Mouse (Mus musculus) heart, postnatal 14 days (tissue): ENCODE measurements around the gene Cenpu. TPM values are rescaled to one million over a fixed set of nuclear protein-coding genes. Genes with fewer than 3 reads are reported as not detected.

ENCODE experiments used
- DNase-seq, 2 experiments: peaks; one replicate each; pipeline ENCODE4 v3.0.0; 2021 to 2022
- intact Hi-C: fragments of 180-260 bp; cut with DNase I; formaldehyde crosslinking; loops from one replicate; pipeline ENCODE4 v1.15.1; 2025
- total RNA-seq, 2 experiments: library from RNA; stranded (reverse); gene quantifications; 2 replicates each; pipeline ENCODE4 v1.2.3; 2021

The Cenpu gene
- total RNA-seq, 2 experiments from 2014 or later = 1.3 to 1.4 TPM

- DNase-seq = peak; percentile 16 to 19
- intact Hi-C loops = no loop called here
These were observed 43.8 kb downstream of the Cenpu start for GRCm38 (mm10) chr8:46595593-46595992.

DNA sequence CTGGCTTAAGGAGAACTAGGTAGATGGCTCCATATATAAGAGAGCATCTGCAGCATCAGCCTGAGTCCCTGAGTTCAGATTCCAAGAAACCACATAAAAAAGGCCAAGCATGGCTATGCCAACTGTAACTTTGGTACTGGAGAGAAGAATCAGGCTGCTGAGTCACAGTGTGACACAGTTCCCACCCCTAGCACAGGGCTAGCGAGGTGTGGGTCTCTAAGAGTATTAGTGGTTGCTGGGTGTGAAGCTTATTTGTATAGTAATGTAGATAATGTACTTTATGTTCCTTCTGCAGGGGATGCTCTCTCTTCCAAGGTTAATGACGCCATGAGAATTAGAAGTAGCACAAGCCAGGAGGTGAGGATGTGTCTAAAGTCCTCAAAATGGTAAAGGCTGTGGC is 44.7 kb downstream of the Cenpu start:
- intact Hi-C loops = no loop called here

GRCm38 (mm10) chr8:46597411-46597810 is 45.6 kb downstream of the Cenpu start:
- no peak for DNase-seq
- intact Hi-C loops = no loop called here

More for the DNA sequence above, 44.7 kb downstream of the Cenpu start:
- DNase-seq = no peak

DNA sequence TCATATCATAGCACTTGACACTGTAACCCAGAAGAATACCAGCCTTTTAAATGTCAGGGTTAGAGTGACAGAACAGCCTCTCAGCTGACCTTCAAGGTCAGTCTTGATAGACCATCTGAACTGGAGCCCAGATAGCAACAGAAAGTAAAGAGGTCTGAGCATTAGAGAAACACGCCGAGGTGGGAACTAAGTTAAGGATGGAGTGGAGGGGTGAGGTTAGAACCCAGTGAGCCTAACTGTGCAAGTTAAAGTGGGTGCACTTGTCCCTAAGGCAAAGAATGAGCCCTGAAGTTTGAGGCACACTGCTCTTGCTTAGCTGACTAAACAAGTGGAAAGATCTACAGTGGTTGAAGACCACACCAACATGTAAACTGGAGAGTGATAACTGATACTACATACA is 46.3 kb downstream of the Cenpu start:
- DNase-seq = no peak
- intact Hi-C loops = no loop called here

DNA sequence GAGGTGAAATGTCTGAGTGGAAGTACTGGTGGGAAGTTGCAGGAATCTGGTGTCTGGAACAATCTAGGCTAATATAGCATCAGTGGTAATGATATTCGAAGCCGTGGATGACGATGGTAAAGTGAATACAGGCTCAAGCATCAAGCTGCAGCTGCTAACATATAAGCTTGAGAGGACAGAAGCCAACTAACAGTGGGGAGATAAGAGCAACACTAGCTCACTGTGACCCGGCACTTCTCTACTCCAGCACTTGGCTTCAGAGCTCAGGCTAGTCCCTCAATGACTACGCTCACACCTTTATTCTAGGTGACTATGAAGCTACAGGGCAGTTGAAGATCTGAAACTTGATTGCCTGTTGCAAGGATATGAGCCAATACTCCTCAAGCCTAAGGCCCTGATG is 46.9 kb downstream of the Cenpu start:
- intact Hi-C loops = no loop called here
- no peak for DNase-seq

- intact Hi-C loops = no loop called here
- no peak for DNase-seq
These were observed 47.6 kb downstream of the Cenpu start for GRCm38 (mm10) chr8:46599314-46599904.

DNA sequence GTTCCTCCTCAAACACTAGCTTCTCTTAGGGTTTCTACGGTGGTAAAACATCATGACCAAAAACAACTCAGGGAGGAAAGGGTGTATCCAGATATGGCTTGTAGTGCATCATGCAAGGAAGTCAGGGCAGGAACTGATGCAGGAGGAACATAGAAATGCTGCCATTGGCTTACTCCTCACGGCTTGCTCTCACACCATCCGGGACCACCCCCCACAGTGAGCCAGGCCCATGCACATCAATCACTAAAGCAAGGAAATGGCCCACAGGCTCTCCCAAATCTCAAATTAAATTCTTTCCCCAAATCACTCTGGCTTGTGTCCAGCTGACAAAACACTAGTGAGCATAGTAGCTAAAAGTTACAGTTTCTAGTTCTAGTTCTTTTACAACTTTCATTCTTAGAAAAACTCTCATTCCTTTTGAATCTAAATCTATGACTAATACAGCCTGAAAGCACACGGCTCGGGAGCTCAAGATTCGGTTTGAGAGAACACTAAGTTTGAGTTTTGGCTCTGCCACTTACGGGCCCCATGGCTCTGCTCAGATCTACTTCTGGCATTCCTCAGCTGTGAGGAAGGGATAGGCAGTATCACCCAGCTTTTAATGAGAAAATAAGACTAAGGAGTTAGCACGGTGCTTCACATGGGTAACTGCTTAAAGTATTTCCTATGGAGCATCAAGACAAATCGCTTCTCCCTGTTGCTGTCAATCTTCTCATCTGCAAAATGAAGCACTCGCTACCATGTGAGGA is 49.3 kb downstream of the Cenpu start:
- peak in 1 of 2 experiments; percentile 2 for DNase-seq
- intact Hi-C loops = no loop called here

GRCm38 (mm10) chr8:46603587-46603986 is 51.8 kb downstream of the Cenpu start:
- intact Hi-C loops = no loop called here
- no peak for DNase-seq

GRCm38 (mm10) chr8:46606930-46607329 is 55.1 kb downstream of the Cenpu start:
- intact Hi-C loops = no loop called here
- DNase-seq = no peak

- no peak for DNase-seq
These were observed 59.7 kb downstream of the Cenpu start for GRCm38 (mm10) chr8:46611557-46611956.

GRCm38 (mm10) chr8:46612913-46613312 is 61.1 kb downstream of the Cenpu start:
- peak in 1 of 2 experiments; percentile 33 for DNase-seq
- intact Hi-C loops = no loop called here

More at GRCm38 (mm10) chr8:46611557-46611956, 59.7 kb downstream of the Cenpu start:
- intact Hi-C loops = no loop called here

DNA sequence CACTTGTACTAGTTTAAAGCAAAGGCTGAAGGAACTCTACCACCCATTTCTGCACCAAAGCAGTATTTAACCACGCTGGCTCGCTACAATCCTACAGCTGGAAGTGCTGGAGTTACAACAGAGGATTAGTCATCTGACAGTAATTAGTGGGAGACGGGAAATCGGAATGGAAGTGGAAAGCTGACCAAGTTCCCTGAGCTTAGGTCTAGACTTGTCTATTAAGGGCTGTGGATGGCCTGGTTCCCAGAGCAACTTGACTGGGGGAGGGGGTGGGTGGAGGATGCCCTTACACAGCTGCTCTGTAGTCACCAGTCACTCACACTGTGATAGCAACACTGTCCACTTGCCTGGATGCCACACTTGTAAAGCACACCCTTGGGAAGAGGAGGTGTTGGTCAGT is 61.5 kb downstream of the Cenpu start:
- peak; percentile 21 to 43 for DNase-seq
- intact Hi-C loops = no loop called here

DNA sequence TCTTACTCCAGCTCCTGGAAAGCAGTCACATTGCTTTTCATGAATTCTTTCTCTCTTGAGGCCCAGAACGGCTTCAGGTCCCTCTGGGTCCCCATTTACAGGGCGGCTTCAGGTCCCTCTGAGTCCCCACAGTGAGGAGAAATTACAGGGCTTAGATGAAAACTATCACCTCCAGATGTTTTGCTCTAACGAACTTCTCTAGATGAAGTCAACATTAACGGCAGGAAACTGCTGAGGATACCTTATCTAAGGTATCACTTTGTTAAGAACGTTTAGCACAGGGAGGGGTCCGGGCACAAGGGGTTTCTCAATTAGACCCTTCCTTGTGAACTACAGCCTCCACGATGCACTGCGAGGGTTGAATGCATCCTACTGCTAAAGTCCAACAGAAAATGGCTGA is 64.1 kb downstream of the Cenpu start:
- DNase-seq = no peak
- intact Hi-C loops = no loop called here

- intact Hi-C loops = no loop called here
- DNase-seq = peak; percentile 96 to 97
These were observed 65.3 kb downstream of the Cenpu start, which contains the start of the genes Primpol and Casp3 for GRCm38 (mm10) chr8:46616879-46617689. Primpol (minus strand) TSS chr8:46617212. Casp3 (plus strand) TSS chr8:46617291.

DNA sequence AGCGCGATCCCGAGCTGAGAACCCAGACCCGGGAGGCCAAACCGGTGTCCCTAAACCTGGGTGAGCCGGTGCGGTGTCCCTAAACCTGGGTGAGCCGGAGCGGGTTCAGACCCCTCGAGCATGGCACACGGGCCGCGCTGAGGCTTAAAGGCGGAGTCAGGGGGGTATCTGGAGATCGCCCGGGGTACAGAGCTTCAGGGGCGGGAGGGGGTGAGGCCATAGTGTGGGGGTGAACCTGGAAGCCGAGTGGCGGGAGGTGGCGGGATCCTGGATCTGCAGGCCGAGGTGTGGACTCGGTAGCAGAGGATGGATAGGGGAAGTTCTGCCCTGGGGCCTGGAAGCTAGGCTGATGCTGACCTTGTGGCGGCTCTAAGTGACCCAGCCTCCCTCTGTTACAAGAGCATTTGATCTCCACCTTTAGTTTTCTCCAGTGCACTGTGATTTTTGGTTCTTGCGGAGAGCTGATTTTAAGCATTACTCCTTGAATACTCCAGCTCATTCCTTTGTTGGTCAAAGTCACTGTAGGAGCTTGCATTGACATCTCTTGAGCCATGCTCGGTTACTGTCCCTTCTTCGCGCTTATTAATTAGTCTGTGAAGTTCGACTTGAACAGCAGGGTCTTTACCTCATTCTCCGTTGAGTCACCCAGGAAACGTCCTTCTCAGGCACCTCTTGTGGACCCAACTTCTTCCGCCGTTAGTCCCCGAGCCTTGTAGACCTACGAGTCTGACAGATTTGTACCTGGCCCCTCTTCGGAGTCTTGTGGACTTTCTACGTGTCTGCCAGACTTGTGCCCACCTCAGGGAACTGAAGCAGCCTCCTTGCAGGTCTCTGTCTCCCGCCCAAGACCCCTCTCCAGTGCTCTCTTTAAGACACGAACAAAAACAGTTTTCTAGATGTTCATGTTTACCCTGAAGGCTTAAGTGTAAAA is 66.1 kb downstream of the Cenpu start:
- no peak for DNase-seq
- intact Hi-C loops = no loop called here

- no peak for DNase-seq
- intact Hi-C loops = no loop called here
These were observed 67.0 kb downstream of the Cenpu start for GRCm38 (mm10) chr8:46618639-46619320.

GRCm38 (mm10) chr8:46622446-46623270 is 70.8 kb downstream of the Cenpu start:
- DNase-seq = no peak
- intact Hi-C loops = no loop called here

GRCm38 (mm10) chr8:46625166-46625565 is 73.3 kb downstream of the Cenpu start:
- no peak for DNase-seq
- intact Hi-C loops = no loop called here

- intact Hi-C loops = no loop called here
- no peak for DNase-seq
These were observed 74.8 kb downstream of the Cenpu start for GRCm38 (mm10) chr8:46626642-46627041.
